Mouse (Mus musculus): ENCODE results near the gene Slc38a4. TPM values are rescaled to one million over a fixed set of nuclear protein-coding genes. Genes with fewer than 3 reads are reported as not detected.

Slc38a4 gene
- polyA plus RNA-seq, 1 experiment from 2014 or later = 89.0 TPM

- ATAC-seq (ENCODE audit: low read depth) = no peak
- no peak overlapping the region for H3K9ac ChIP-seq (ENCODE audit: low read depth, low read length)
- 89% methylated on average over 6 of the region's 6 CpGs for WGBS
Measured at GRCm38 (mm10) chr15:97060571-97060970, 4.8 kb upstream of the Slc38a4 start.

GRCm38 (mm10) chr15:97060102-97060501 is 4.3 kb upstream of the Slc38a4 start:
- DNase-seq (ENCODE audit: low spot score) = no peak
- Histone ChIP-seq H3K9ac (ENCODE audit: low read depth, low read length) (no peak overlapping the region), H3K4me1 (ENCODE audit: control insufficient read depth, insufficient read depth, low read length) (no peaks in the 10 kb centered on the region), H3K27me3 (replicated peaks; ENCODE audit: control insufficient read depth, insufficient read depth, low read length) (no peaks in the 10 kb centered on the region), H3K4me3 (ENCODE audit: low read depth, low read length) (no peak overlapping the region), H3K9me3 (ENCODE audit: control insufficient read depth, low read length) (peaks cover 4% of the 10 kb centered on the region; the same call in 1 of the 2 replicates), H3K4me2 (ENCODE audit: low read depth, low read length) (no peak overlapping the region), H3K36me3 (ENCODE audit: control insufficient read depth, insufficient read depth, low read length) (no peaks in the 10 kb centered on the region), H3K27ac (replicated peaks; ENCODE audit: low read depth, low read length) (no peak overlapping the region)
- ATAC-seq (ENCODE audit: low read depth) = no peak
- 80% methylated on average over 14 of the region's 14 CpGs for WGBS

More at GRCm38 (mm10) chr15:97060571-97060970, 4.8 kb upstream of the Slc38a4 start:
- no peak overlapping the region for H3K27ac ChIP-seq (replicated peaks; ENCODE audit: low read depth, low read length)
- H3K4me2 ChIP-seq (ENCODE audit: low read depth, low read length) = no peak overlapping the region
- H3K36me3 ChIP-seq (ENCODE audit: control insufficient read depth, insufficient read depth, low read length) = no peaks in the 10 kb centered on the region
- no peaks in the 10 kb centered on the region for H3K4me1 ChIP-seq (ENCODE audit: control insufficient read depth, insufficient read depth, low read length)
- peaks cover 4% of the 10 kb centered on the region; the same call in 1 of the 2 replicates for H3K9me3 ChIP-seq (ENCODE audit: control insufficient read depth, low read length)
- DNase-seq (ENCODE audit: low spot score) = no peak
- no peak overlapping the region for H3K4me3 ChIP-seq (ENCODE audit: low read depth, low read length)
- no peaks in the 10 kb centered on the region for H3K27me3 ChIP-seq (replicated peaks; ENCODE audit: control insufficient read depth, insufficient read depth, low read length)

GRCm38 (mm10) chr15:97059071-97060041 is 3.6 kb upstream of the Slc38a4 start:
- Histone ChIP-seq H3K4me3 (ENCODE audit: low read depth, low read length) (no peak overlapping the region), H3K27ac (replicated peaks; ENCODE audit: low read depth, low read length) (no peak overlapping the region), H3K36me3 (ENCODE audit: control insufficient read depth, insufficient read depth, low read length) (no peaks in the 10 kb centered on the region), H3K4me2 (ENCODE audit: low read depth, low read length) (no peak overlapping the region), H3K4me1 (ENCODE audit: control insufficient read depth, insufficient read depth, low read length) (no peaks in the 10 kb centered on the region), H3K9ac (ENCODE audit: low read depth, low read length) (no peak overlapping the region), H3K27me3 (replicated peaks; ENCODE audit: control insufficient read depth, insufficient read depth, low read length) (no peaks in the 10 kb centered on the region), H3K9me3 (ENCODE audit: control insufficient read depth, low read length) (peaks cover 10% of the 10 kb centered on the region)
- DNase-seq (ENCODE audit: low spot score) (no peak), ATAC-seq (ENCODE audit: low read depth) (no peak)
- WGBS = 72% methylated on average over 23 of the region's 24 CpGs

GRCm38 (mm10) chr15:97054767-97055489 is 828 bp downstream of the Slc38a4 start:
- Histone ChIP-seq H3K4me3 (ENCODE audit: low read depth, low read length) (peak overlapping the region; percentile 45), H3K4me1 (ENCODE audit: control insufficient read depth, insufficient read depth, low read length) (peaks cover 5% of the 10 kb centered on the region), H3K27me3 (replicated peaks; ENCODE audit: control insufficient read depth, insufficient read depth, low read length) (no peaks in the 10 kb centered on the region), H3K9me3 (ENCODE audit: control insufficient read depth, low read length) (peaks cover 13% of the 10 kb centered on the region), H3K4me2 (ENCODE audit: low read depth, low read length) (peak overlapping the region; percentile 70), H3K9ac (ENCODE audit: low read depth, low read length) (peak overlapping the region; percentile 66), H3K27ac (replicated peaks; ENCODE audit: low read depth, low read length) (0 out of 2 replicates have a peak overlapping the region, but pooled peaks have one; percentile 55), H3K36me3 (ENCODE audit: control insufficient read depth, insufficient read depth, low read length) (no peaks in the 10 kb centered on the region)
- DNase-seq (ENCODE audit: low spot score) (no peak), ATAC-seq (ENCODE audit: low read depth) (no peak)
- 45% methylated on average over 31 of the region's 31 CpGs for WGBS

GRCm38 (mm10) chr15:97054131-97054530 is 1.6 kb downstream of the Slc38a4 start:
- DNase-seq (ENCODE audit: low spot score) (no peak), ATAC-seq (ENCODE audit: low read depth) (no peak)
- Histone ChIP-seq H3K27ac (replicated peaks; ENCODE audit: low read depth, low read length) (no peak overlapping the region), H3K9me3 (ENCODE audit: control insufficient read depth, low read length) (peaks cover 13% of the 10 kb centered on the region), H3K4me3 (ENCODE audit: low read depth, low read length) (peak overlapping the region; percentile 45), H3K9ac (ENCODE audit: low read depth, low read length) (peak overlapping the region; percentile 66), H3K36me3 (ENCODE audit: control insufficient read depth, insufficient read depth, low read length) (no peaks in the 10 kb centered on the region), H3K4me2 (ENCODE audit: low read depth, low read length) (peak overlapping the region; percentile 70), H3K27me3 (replicated peaks; ENCODE audit: control insufficient read depth, insufficient read depth, low read length) (no peaks in the 10 kb centered on the region), H3K4me1 (ENCODE audit: control insufficient read depth, insufficient read depth, low read length) (peaks cover 12% of the 10 kb centered on the region)
- 43% methylated on average over 15 of the region's 15 CpGs for WGBS

GRCm38 (mm10) chr15:97050436-97050835 is 5.3 kb downstream of the Slc38a4 start:
- Histone ChIP-seq H3K9ac (ENCODE audit: low read depth, low read length) (no peak overlapping the region), H3K4me2 (ENCODE audit: low read depth, low read length) (no peak overlapping the region), H3K4me1 (ENCODE audit: control insufficient read depth, insufficient read depth, low read length) (peaks cover 16% of the 10 kb centered on the region), H3K9me3 (ENCODE audit: control insufficient read depth, low read length) (peaks cover 9% of the 10 kb centered on the region), H3K36me3 (ENCODE audit: control insufficient read depth, insufficient read depth, low read length) (no peaks in the 10 kb centered on the region), H3K27me3 (replicated peaks; ENCODE audit: control insufficient read depth, insufficient read depth, low read length) (no peaks in the 10 kb centered on the region), H3K4me3 (ENCODE audit: low read depth, low read length) (no peak overlapping the region), H3K27ac (replicated peaks; ENCODE audit: low read depth, low read length) (no peak overlapping the region)
- WGBS = 42% methylated on average over 12 of the region's 12 CpGs
- DNase-seq (ENCODE audit: low spot score) (no peak), ATAC-seq (ENCODE audit: low read depth) (peak; percentile 51; the same call in 1 of the 2 replicates)

GRCm38 (mm10) chr15:97050011-97050410 is 5.7 kb downstream of the Slc38a4 start:
- Histone ChIP-seq H3K27ac (replicated peaks; ENCODE audit: low read depth, low read length) (no peak overlapping the region), H3K27me3 (replicated peaks; ENCODE audit: control insufficient read depth, insufficient read depth, low read length) (no peaks in the 10 kb centered on the region), H3K4me1 (ENCODE audit: control insufficient read depth, insufficient read depth, low read length) (peaks cover 16% of the 10 kb centered on the region), H3K9ac (ENCODE audit: low read depth, low read length) (no peak overlapping the region), H3K4me3 (ENCODE audit: low read depth, low read length) (no peak overlapping the region), H3K4me2 (ENCODE audit: low read depth, low read length) (no peak overlapping the region), H3K9me3 (ENCODE audit: control insufficient read depth, low read length) (peaks cover 9% of the 10 kb centered on the region), H3K36me3 (ENCODE audit: control insufficient read depth, insufficient read depth, low read length) (no peaks in the 10 kb centered on the region)
- WGBS = 66% methylated on average over 10 of the region's 10 CpGs
- ATAC-seq (ENCODE audit: low read depth) = no peak
- DNase-seq (ENCODE audit: low spot score) = no peak

GRCm38 (mm10) chr15:97049281-97049841 is 6.4 kb downstream of the Slc38a4 start:
- Histone ChIP-seq H3K36me3 (ENCODE audit: control insufficient read depth, insufficient read depth, low read length) (no peaks in the 10 kb centered on the region), H3K4me1 (ENCODE audit: control insufficient read depth, insufficient read depth, low read length) (peaks cover 16% of the 10 kb centered on the region), H3K27ac (replicated peaks; ENCODE audit: low read depth, low read length) (no peak overlapping the region), H3K4me3 (ENCODE audit: low read depth, low read length) (no peak overlapping the region), H3K9ac (ENCODE audit: low read depth, low read length) (no peak overlapping the region), H3K4me2 (ENCODE audit: low read depth, low read length) (no peak overlapping the region), H3K27me3 (replicated peaks; ENCODE audit: control insufficient read depth, insufficient read depth, low read length) (no peaks in the 10 kb centered on the region), H3K9me3 (ENCODE audit: control insufficient read depth, low read length) (peaks cover 3% of the 10 kb centered on the region)
- DNase-seq (ENCODE audit: low spot score) (no peak), ATAC-seq (ENCODE audit: low read depth) (no peak)
- 51% methylated on average over 11 of the region's 11 CpGs for WGBS
